Mouse (Mus musculus) heart, adult 8-10 months (tissue): ENCODE measurements at regions not wholly inside any gene's neighbourhood (a gene's known extent, or its start where the extent isn't known, plus 50 kb on each side); places are given as distances from the start of the nearest gene placed in this dataset.
A peak's percentile ranks its signal among the peaks of the same experiment; 100 is the strongest.

Experiments
- DNase-seq: peaks from one replicate; pipeline ENCODE4 v3.0.0; 2022; ENCODE audit warnings: low spot score

DNA sequence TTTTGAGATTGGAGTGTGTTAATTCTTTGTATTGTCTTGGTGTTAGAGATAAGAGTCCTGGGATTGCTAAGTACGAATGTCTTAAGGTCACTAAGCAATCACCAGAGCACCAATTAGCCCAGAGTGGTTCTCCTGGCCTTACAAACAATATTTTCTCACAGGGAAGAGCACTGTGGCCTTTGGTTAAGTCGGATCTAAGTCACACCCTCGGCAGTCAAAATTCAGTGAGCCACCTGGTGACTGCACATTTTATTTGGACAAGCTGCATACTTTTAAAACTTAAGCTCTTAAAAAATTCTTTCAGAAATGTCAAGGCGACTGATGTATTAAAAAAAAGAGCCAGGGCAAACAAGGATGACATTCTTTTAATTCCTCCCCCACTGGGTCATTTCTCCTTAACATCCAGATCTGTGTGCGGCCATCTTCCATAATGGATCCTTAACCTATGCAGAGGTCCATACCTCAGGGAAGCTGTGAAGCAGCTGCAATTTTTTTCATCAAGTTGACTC, 60.9 kb upstream of the Foxa2 start:
- no peak for DNase-seq

GRCm38 (mm10) chr2:148110149-148110548, 63.4 kb upstream of the Foxa2 start:
- no peak for DNase-seq

- no peak for DNase-seq
These were observed 65.1 kb upstream of the Foxa2 start for GRCm38 (mm10) chr2:148111889-148112288.

DNA sequence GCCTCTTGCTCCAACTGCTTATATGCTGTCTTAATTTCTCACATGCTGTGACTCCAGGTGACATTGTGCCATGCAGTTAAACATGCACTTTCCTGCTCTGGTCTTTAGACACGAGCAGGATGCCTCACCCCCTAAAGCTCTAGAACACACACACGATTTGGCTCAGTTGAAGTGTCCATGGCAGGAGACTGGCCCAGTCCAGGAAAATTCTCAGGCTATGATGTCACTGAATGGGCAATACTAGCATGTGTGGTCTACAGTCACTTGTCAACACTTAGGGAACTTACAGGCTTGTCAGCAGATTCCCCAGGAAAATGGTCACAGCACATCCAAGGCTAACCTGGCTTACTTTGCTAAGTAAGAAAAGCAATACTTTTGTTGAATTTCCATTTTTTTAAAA, 66.4 kb upstream of the Foxa2 start:
- no peak for DNase-seq

GRCm38 (mm10) chr2:148114600-148114999, 67.8 kb upstream of the Foxa2 start:
- DNase-seq, result no peak

- DNase-seq, result no peak
These were observed 69.4 kb upstream of the Foxa2 start for GRCm38 (mm10) chr2:148116033-148116790.

- DNase-seq, result no peak
These were observed 70.7 kb upstream of the Foxa2 start for GRCm38 (mm10) chr2:148117420-148117819.

DNA sequence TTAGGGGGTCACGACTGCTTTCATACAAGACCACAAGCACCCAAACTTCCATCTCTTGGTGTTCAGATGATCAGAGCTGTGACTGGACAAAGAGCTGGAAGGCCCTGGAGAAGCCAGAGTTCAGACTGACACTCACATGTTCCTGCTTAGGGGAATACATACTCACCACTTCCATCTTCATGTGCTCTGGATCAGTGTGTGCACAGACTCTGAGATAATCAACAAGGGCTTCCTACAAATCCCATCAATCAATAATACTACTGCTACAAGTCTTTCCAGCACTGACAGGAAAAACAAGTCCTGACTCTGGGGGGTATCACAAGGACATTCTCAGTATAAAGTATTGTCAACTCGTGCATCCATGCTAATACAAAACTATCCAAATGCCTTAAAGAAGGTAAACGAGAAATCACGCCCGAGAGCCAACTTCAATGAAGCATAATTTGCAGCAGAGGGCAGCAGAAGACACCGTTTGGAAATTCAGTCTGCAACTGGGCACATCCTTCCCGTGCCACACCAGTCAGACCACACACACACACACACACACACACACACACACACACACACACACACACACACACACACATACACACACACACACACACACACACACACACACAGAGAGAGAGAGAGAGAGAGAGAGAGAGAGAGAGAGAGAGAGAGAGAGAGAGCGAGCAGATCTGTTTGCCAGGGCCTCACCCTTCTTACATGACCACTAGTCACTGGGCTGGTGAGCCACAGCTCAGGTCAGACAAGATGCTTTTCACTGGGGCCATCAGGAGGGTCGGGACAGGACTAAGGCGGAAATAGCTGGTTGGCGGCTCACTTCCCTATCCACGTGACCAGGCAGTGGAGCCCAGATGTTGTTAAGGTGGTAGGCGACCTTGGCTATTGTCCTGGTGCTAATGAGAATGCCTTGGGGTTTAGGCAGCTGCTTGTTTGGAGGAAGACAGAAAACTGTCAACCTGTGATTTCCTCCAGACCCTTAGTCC, 75.4 kb upstream of the Foxa2 start:
- DNase-seq, result peak; percentile 58

DNA sequence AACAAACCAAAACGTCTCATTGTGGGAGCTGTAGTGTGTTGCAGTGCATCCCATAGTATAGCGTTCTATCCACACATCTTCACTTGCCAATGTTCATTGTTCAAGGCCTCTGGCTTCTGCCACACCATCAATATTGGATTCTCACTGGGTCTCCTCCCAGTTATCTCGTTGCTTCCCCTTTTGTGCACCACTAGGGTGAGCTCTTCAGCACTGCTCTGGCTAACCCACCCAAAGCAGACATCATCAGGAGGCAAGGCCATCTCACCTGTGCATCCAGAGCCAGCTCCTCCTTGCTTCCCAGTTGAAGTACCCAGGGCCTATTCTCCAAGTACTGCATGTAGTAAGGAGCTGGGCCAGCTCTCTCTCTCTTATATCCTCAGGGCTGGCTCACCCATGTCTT, 77.0 kb upstream of the Foxa2 start:
- no peak for DNase-seq

- DNase-seq, result no peak
These were observed 87.0 kb upstream of the Foxa2 start for GRCm38 (mm10) chr2:148133811-148134210.

- DNase-seq, result peak; percentile 68
These were observed 95.2 kb upstream of the Foxa2 start for GRCm38 (mm10) chr2:148141936-148142335.

GRCm38 (mm10) chr2:148144816-148145215, 98.0 kb upstream of the Foxa2 start:
- DNase-seq, result peak; percentile 21

- no peak for DNase-seq
These were observed 101.5 kb upstream of the Foxa2 start for GRCm38 (mm10) chr2:148148272-148148671.

DNA sequence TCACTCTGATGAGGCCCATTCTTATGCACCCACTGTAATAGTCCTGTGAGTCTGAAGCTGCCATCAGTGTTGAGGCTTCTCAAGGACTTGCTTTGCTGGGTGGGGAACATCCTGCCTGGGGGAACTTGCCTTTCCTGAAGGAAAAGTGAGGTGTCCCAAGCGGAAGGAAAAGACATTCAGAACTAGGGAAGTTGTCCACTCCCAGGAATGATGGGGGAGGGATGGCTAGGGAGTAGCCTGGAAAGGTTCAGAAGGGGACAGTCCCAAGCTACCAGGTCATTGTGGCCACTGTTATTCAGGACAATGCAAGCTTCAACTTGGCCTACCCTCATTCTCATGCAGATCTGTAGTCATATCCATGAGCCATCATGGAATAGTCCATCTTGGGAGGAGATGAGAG, 102.7 kb upstream of the Foxa2 start:
- peak; percentile 81 for DNase-seq

DNA sequence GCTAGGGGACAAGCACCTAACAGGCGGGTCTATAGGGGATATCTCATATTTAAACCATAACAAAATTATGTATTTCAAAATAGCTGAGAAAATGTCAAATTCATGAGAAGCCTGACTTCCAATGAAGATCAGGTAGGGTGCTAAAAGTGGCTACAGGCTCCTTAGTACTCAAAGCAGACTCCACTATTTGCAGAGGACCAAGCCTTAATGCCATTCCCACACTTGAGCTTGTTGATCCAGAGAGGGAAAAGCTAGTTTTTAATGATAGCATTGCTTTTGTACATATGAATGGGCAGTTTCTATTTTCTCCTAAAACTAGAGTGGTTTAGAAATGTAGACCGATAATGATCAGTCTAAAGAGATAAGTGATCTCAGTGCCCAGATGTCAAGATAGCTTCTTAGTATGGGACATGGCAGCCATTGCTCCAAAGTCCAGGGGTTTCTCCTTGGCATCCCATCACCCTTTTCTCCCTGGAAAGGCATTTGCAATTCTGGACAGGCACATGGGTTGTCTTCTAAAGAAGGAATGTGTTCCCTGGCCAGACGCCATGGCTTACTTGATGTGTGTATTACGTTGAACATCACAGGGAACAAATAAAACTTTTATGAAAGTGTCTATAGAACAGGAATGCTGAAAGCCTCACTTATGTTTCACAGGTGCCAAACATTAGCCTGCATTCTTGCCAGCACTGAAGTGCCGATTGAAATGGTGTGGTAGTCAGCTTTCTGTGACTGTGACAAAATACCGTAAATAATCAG, 106.9 kb upstream of the Foxa2 start:
- DNase-seq, result no peak

DNA sequence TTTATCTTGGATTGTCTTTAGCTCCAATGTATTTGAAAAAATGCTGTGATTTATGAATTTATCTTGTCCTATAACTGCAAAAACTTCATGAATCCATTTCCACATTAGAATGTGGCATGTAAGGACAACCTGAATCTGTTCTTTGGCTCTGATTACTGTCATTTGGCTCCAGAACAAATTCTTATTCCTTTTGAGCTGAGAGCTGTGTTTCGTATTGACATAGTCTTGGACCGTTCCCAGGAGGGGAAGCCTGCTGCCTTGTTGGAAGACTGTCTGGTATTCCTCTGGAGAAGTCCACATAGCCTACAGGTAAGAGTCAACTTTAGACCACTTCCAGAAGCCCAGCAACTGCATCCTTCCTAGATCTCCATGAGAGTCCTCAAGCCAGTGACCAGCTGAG, 109.4 kb upstream of the Foxa2 start:
- DNase-seq, result peak; percentile 20

GRCm38 (mm10) chr2:148159028-148159600, 112.3 kb upstream of the Foxa2 start:
- DNase-seq, result no peak

DNA sequence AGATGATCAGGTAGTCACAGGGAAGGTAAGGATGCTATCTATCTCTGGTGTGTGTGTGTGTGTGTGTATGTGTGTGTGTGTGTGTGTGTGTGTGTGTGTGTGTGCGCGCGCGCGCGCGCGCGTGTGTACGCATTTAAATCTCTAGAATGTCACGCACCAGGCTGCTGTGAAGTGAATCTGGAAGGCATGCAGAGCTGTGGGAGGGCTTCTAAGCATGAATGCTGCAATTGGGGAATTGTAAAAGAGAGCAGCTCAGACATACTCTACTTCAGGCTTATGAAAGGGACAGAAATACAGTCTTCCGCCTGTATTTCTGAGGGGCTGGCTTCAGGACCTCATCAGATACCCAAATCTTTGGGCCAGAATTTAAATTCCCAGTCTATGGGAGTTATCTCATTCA, 114.2 kb upstream of the Foxa2 start:
- DNase-seq, result no peak

DNA sequence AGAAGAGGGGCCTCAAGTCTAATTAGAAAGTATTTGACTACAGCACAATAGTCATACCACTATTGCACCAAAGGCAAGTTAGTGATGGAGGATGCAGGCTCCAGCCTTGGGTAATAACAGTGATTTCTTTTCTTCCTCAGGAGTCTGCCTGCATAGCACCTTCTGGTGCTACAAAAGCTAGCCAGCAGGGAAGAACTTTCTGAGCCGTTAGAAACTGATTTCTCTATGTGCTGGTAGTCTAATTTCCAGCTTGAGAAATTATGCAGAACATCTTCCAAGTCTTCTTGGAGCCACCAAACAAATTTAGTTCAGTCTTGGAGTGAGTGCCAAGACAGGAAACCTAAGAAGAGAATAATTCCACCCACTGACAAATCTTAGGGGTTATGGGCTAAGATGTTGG, 115.2 kb upstream of the Foxa2 start:
- no peak for DNase-seq

DNA sequence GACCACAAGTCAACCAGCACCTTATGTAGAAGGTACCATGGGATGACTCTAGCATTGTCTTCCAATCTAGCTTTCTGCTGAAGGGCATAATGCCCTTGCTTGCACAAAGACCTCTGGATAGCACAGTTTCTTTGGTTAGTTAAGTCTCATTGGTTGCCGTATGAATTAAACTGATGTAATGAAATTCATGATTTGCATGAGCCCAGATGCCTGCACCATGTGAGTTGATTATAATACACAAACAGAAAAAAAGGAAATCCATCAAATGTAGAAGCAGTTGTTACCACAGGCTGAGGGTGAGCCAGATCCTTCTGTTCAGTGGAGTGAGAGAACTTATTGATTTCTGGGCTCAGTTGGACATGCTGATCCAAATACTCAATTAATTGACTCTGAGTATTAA, 115.8 kb upstream of the Foxa2 start:
- no peak for DNase-seq

- peak; percentile 86 for DNase-seq
These were observed 124.3 kb upstream of the Foxa2 start for GRCm38 (mm10) chr2:148171113-148171512.
